In the genomic region with DNA sequence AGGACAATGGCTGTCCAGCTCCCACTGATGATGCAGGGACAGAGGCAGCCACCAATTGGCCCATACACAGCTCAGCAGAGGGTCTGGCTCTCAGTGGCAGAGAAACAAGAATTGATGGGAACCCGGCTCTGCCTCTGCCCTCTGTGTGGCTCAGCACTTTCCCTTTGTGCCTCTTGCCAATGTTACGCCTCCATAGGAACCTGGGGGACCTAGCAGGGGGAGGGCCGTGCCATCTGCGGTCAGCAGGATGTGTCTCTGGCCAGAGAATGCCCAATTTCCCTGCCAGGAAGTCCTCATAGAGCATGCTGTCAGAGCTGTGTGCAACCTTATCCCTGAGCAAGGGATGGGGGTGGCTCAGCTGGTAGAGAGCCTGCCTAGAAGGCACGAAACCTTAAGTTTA, we compare ENCODE assay signal across 18 mouse cellular contexts. TPM values are rescaled to one million over a fixed set of nuclear protein-coding genes. Genes with fewer than 3 reads are reported as not detected.
DNase-seq lines count a peak whose midpoint lies in the region; ATAC-seq and TF ChIP-seq lines count a peak whose summit lies in the region.
"Had no signal": no experiment of that assay in that cellular context is flagged by ENCODE, and none has a peak within 500 bp of the region (broad histone marks: within the 10 kb centered on the region; RNA-seq: fewer than 3 reads in every experiment).

No protein-coding gene starts in this region.

- no peak overlapping the region for H3K4me3 ChIP-seq in hindbrain, embryonic 16.5 days (ENCODE audit: low read length)
- H3K4me3 ChIP-seq in hindbrain, embryonic 10.5 days = no peak overlapping the region
- H3K4me3 ChIP-seq in layer of hippocampus, adult 2 months = no peak overlapping the region
- H3K4me3 ChIP-seq: erythroblast, embryonic 14.5 days; heart, embryonic 15.5 days; hindbrain, embryonic 13.5 days; liver, embryonic 13.5 days; midbrain, embryonic 13.5 days; stomach, embryonic 15.5 days had no signal

- 0 out of 2 replicates have a peak, but pooled peaks have one; percentile 37 for ATAC-seq in hindbrain, embryonic 16.5 days
- ATAC-seq: midbrain, embryonic 13.5 days had no signal

- H3K27me3 ChIP-seq in hindbrain, embryonic 16.5 days (replicated peaks; ENCODE audit: control insufficient read depth, insufficient read depth, low read length) = no peaks in the 10 kb centered on the region
- H3K27me3 ChIP-seq in hindbrain, embryonic 10.5 days (ENCODE audit: insufficient read depth, poor library complexity, severe bottlenecking) = no peaks in the 10 kb centered on the region
- H3K27me3 ChIP-seq: hindbrain, embryonic 13.5 days; liver, embryonic 13.5 days; midbrain, embryonic 13.5 days; stomach, embryonic 15.5 days had no signal

- no peak overlapping the region for H3K27ac ChIP-seq in hindbrain, embryonic 16.5 days (ENCODE audit: low read depth, low read length)
- H3K27ac ChIP-seq in hindbrain, embryonic 10.5 days = no peak overlapping the region
- H3K27ac ChIP-seq in layer of hippocampus, adult 2 months = no peak overlapping the region
- H3K27ac ChIP-seq: heart, embryonic 15.5 days; hindbrain, embryonic 13.5 days; liver, embryonic 13.5 days; midbrain, embryonic 13.5 days; stomach, embryonic 15.5 days had no signal

- H3K36me3 ChIP-seq in hindbrain, embryonic 16.5 days (ENCODE audit: control insufficient read depth, insufficient read depth, low read length) = no peaks in the 10 kb centered on the region
- H3K36me3 ChIP-seq in hindbrain, embryonic 10.5 days = no peaks in the 10 kb centered on the region
- H3K36me3 ChIP-seq: heart, embryonic 15.5 days; hindbrain, embryonic 13.5 days; liver, embryonic 13.5 days; midbrain, embryonic 13.5 days; stomach, embryonic 15.5 days had no signal

- no peak overlapping the region for H3K4me2 ChIP-seq in hindbrain, embryonic 16.5 days (ENCODE audit: low read length)
- H3K4me2 ChIP-seq: heart, embryonic 15.5 days; hindbrain, embryonic 13.5 days; liver, embryonic 13.5 days; midbrain, embryonic 13.5 days; stomach, embryonic 15.5 days had no signal

- 58% methylated on average over 5 of the region's 5 CpGs for WGBS in hindbrain, embryonic 16.5 days
- 71% methylated on average over 5 of the region's 5 CpGs for WGBS in hindbrain, embryonic 10.5 days

- TF ChIP-seq POLR2A in brain, embryonic 14.5 days (IDR thresholded peaks at IDR 0.05; ENCODE audit: borderline replicate concordance, extremely low read depth, insufficient read depth, insufficient read length, poor library complexity, severe bottlenecking) = no peak

- no peak for DNase-seq in hindbrain, embryonic 10.5 days (ENCODE audit: low spot score)
- DNase-seq in 3134 (ENCODE audit: extremely low read depth, insufficient read length, low spot score) = peak; percentile 68
- DNase-seq in brain, embryonic 14.5 days (ENCODE audit: low read depth) = peak; percentile 2
- DNase-seq in cerebellum, postnatal 14 days = peak; percentile 84 to 91
- DNase-seq in layer of hippocampus, adult 2 months (ENCODE audit: low spot score in 2 of 2) = no peak
- no peak for DNase-seq in adrenal gland, postnatal 4 days (ENCODE audit: low spot score in 2 of 2)
- no peak for DNase-seq in layer of hippocampus, adult 8-10 months (ENCODE audit: low spot score in 2 of 2)
- DNase-seq: kidney, adult 2 months; layer of hippocampus, adult 9-11 months; liver, embryonic 13.5 days; lung, postnatal 36 days; thymus, postnatal 14 days had no signal

- H3K9me3 ChIP-seq in hindbrain, embryonic 16.5 days (ENCODE audit: control insufficient read depth, low read length) = no peaks in the 10 kb centered on the region
- peaks cover 11% of the 10 kb centered on the region for H3K9me3 ChIP-seq in hindbrain, embryonic 10.5 days
- H3K9me3 ChIP-seq: heart, embryonic 15.5 days; hindbrain, embryonic 13.5 days; liver, embryonic 13.5 days; midbrain, embryonic 13.5 days; stomach, embryonic 15.5 days had no signal

- no peak overlapping the region for H3K9ac ChIP-seq in hindbrain, embryonic 16.5 days (ENCODE audit: low read depth, low read length)
- H3K9ac ChIP-seq: heart, embryonic 15.5 days; hindbrain, embryonic 13.5 days; liver, embryonic 13.5 days; midbrain, embryonic 13.5 days; stomach, embryonic 15.5 days had no signal

- no peaks in the 10 kb centered on the region for H3K4me1 ChIP-seq in hindbrain, embryonic 16.5 days (ENCODE audit: control insufficient read depth, insufficient read depth, low read depth, low read length)
- peaks cover 7% of the 10 kb centered on the region for H3K4me1 ChIP-seq in hindbrain, embryonic 10.5 days (replicated peaks)
- H3K4me1 ChIP-seq: heart, embryonic 15.5 days; hindbrain, embryonic 13.5 days; liver, embryonic 13.5 days; midbrain, embryonic 13.5 days; stomach, embryonic 15.5 days had no signal

- no peak for TF ChIP-seq CTCF in brain, embryonic 14.5 days (IDR thresholded peaks at IDR 0.05; ENCODE audit: borderline replicate concordance, extremely low read depth, insufficient read depth, insufficient read length)
- no peak for TF ChIP-seq CTCF in layer of hippocampus, adult 2 months (conservative IDR thresholded peaks at IDR 0.05)

RNA-seq across cellular contexts. Expression of gene Ccdc92, which starts 47.4 kb away (rescaled TPM):
- 47.0 and 51.3 TPM in 2 replicates for polyA plus RNA-seq in hindbrain, embryonic 16.5 days (2015; fragmentation: Nextera tagmentation; extraction: Ambion mirVana)
- 15.0 and 20.3 TPM in 2 replicates for polyA plus RNA-seq in hindbrain, embryonic 10.5 days (2016; fragmentation: Nextera tagmentation; extraction: Ambion mirVana)
- polyA plus RNA-seq in brain, embryonic 14.5 days (2012; rRNA removed) = 27.1 and 36.6 TPM in 2 replicates
- 10 to 100 TPM; 79.7 to 81.8 TPM for total RNA-seq in layer of hippocampus, adult 2 months (2021)
- 1 to 10 TPM; 5.6 to 7.6 TPM for total RNA-seq in adrenal gland, postnatal 4 days (2021)
- 10 to 100 TPM; 70.4 to 76.4 (median 72.7) TPM for total RNA-seq in layer of hippocampus, adult 8-10 months (2022)

RNA-seq across cellular contexts. Expression of gene Zfp664, which starts 47.7 kb away (rescaled TPM):
- polyA plus RNA-seq in hindbrain, embryonic 16.5 days (2015; fragmentation: Nextera tagmentation; extraction: Ambion mirVana) = 75.7 and 77.1 TPM in 2 replicates
- 147 and 161 TPM in 2 replicates for polyA plus RNA-seq in hindbrain, embryonic 10.5 days (2016; fragmentation: Nextera tagmentation; extraction: Ambion mirVana)
- 77.4 and 85.5 TPM in 2 replicates for polyA plus RNA-seq in brain, embryonic 14.5 days (2012; rRNA removed)
- 10 to 100 TPM; 65.1 to 66.1 TPM for total RNA-seq in layer of hippocampus, adult 2 months (2021)
- 10 to 100 TPM; 52.5 to 64.6 TPM for total RNA-seq in adrenal gland, postnatal 4 days (2021)
- 10 to 100 TPM; 60.6 to 73.4 (median 65.8) TPM for total RNA-seq in layer of hippocampus, adult 8-10 months (2022)

Comparison
In these comparisons a context has a peak if more than half of its experiments do, and no peak if none do; other contexts are left out.
1. DNase-seq: peak in 3134 (single experiment), brain, embryonic 14.5 days (single experiment) and cerebellum, postnatal 14 days (2 of 2); none in hindbrain, embryonic 10.5 days (single experiment), layer of hippocampus, adult 2 months (0 of 2), adrenal gland, postnatal 4 days (0 of 2) and layer of hippocampus, adult 8-10 months (0 of 2).
2. RNA of gene Ccdc92, which starts 47.4 kb away (total RNA-seq): 79.7 to 81.8 TPM in layer of hippocampus, adult 2 months and 70.4 to 76.4 TPM in layer of hippocampus, adult 8-10 months; 5.6 to 7.6 TPM in adrenal gland, postnatal 4 days; every median in the first group is over 4 times any median in the second.